Mouse (Mus musculus): ENCODE results near the gene Ahnak2. TPM values are rescaled to one million over a fixed set of nuclear protein-coding genes. Genes with fewer than 3 reads are reported as not detected.

The Ahnak2 gene
- polyA plus RNA-seq, 1 experiment: 24.4 TPM

DNA sequence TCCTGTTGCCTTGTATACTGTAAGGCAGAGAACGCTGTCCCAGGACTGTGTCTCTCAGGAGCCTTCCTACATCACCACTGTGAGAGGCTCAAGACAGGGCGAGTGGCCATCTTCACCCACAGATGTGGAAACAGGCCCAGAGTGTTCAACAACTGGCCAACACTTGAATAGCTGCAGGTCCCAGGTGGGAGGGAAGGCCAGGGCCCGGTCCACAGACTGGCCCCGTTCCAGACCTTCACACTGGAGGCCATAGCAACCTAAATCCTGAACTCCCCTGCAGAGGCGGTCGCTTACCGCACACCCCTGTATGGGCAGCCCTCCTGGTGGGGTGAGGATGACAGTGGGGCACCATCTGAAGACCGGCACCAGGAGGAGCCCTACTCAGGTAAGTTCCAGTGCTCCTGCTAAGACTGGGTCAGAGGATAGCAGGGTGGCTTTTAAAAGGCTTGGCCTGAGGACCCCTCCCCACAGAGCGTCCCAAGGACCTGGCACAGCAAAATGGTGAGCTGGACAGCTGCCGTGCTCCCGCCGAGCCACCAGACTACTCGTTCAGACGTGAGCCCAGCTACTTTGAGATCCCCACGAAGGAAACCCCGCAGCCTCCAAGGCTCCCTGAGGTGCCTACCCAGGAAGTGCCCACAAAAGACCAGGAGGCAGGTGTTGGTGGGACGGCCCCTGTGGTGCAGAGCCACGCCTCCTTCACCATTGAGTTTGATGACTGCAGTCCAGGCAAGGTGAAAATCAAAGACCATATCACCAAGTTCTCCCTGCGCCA is 67.4 kb downstream of the Ahnak2 start:
- Histone ChIP-seq H3K4me3 (no peak overlapping the region), H3K36me3 (ENCODE audit: control insufficient read depth, insufficient read depth) (peaks cover 4% of the 10 kb centered on the region), H3K4me2 (ENCODE audit: low read depth) (no peak overlapping the region), H3ac (ENCODE audit: control insufficient read depth, insufficient read length) (no peak overlapping the region), H3K79me2 (ENCODE audit: control insufficient read depth, insufficient read depth) (no peaks in the 10 kb centered on the region), H3K27me3 (ENCODE audit: control insufficient read depth, insufficient read depth, insufficient read length) (no peaks in the 10 kb centered on the region)
- no peak for TF ChIP-seq MAX (IDR thresholded peaks at IDR 0.05; ENCODE audit: low read depth)
- TF ChIP-seq TCF12 (IDR thresholded peaks at IDR 0.05; ENCODE audit: insufficient read depth, poor library complexity, severe bottlenecking): no peak
- no peak for TF ChIP-seq CEBPB (IDR thresholded peaks at IDR 0.05; ENCODE audit: insufficient read depth, poor library complexity, severe bottlenecking)
- TF ChIP-seq SRF (IDR thresholded peaks at IDR 0.05; ENCODE audit: control insufficient read depth, insufficient read length, low read depth): no peak
- TF ChIP-seq TCF3 (IDR thresholded peaks at IDR 0.05; ENCODE audit: insufficient read length, low read depth): no peak
- TF ChIP-seq POLR2A (IDR thresholded peaks at IDR 0.05; ENCODE audit: insufficient read length, low read depth): no peak
- no peak for TF ChIP-seq E2F4 (IDR thresholded peaks at IDR 0.05; ENCODE audit: insufficient read depth)
- TF ChIP-seq POLR2AphosphoS2 (IDR thresholded peaks at IDR 0.05; ENCODE audit: insufficient read length, low read depth): no peak
- no peak for TF ChIP-seq USF1 (IDR thresholded peaks at IDR 0.05; ENCODE audit: low read depth)

DNA sequence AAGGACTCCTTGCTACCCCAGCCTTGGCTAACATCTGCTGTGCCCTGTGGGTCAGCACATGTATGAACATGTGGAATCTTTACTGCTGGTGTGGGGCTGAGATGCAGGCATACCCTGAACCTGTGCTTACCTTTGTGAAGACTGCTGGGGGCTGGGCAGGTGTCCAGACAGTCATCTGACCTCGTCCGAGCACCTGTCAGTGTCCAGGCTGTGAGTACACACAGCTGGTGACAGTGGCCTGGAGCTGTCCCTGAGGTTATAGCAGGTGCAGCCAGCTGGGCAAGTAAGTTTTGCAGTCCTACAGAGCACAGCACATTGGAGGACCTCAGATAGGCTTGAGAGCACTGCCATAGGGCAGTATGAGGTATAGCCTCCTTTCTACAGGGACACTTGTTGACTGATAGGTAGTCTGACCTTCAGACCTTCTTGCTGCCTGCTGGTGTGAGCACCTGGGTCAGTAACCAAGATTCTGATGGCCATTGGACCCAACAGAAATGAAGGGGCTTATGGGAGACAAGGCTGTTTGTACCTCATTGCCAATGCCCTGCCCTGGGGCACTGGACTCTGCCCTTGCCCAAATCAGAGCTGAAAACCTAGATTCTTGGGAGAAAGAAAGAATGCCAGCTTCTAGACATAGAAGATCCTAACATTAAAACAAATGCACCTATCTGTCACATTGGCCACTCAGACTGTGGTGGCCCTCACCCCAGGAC is 68.2 kb downstream of the Ahnak2 start:
- peak in 1 of 3 experiments; percentile 20 for TF ChIP-seq MYOG (IDR thresholded peaks at IDR 0.05; ENCODE audit: control insufficient read depth in 1 of 3, insufficient read depth in 1 of 3, insufficient read length in 2 of 3, low read depth in 2 of 3)
- TF ChIP-seq MYOD1 (IDR thresholded peaks at IDR 0.05; ENCODE audit: control insufficient read depth in 1 of 3, insufficient read length in 2 of 3, low read depth in 2 of 3): peak in 2 of 3 experiments; percentile 32 to 51
- TF ChIP-seq POLR2AphosphoS2 (IDR thresholded peaks at IDR 0.05; ENCODE audit: insufficient read length, low read depth): no peak
- H3K27me3 ChIP-seq (ENCODE audit: control insufficient read depth, insufficient read depth, insufficient read length): no peaks in the 10 kb centered on the region
- H3K4me2 ChIP-seq (ENCODE audit: low read depth): no peak overlapping the region
- H3K36me3 ChIP-seq (ENCODE audit: control insufficient read depth, insufficient read depth): peaks cover 4% of the 10 kb centered on the region
- no peak overlapping the region for H3ac ChIP-seq (ENCODE audit: control insufficient read depth, insufficient read length)
- no peaks in the 10 kb centered on the region for H3K79me2 ChIP-seq (ENCODE audit: control insufficient read depth, insufficient read depth)
- H3K4me3 ChIP-seq: no peak overlapping the region

DNA sequence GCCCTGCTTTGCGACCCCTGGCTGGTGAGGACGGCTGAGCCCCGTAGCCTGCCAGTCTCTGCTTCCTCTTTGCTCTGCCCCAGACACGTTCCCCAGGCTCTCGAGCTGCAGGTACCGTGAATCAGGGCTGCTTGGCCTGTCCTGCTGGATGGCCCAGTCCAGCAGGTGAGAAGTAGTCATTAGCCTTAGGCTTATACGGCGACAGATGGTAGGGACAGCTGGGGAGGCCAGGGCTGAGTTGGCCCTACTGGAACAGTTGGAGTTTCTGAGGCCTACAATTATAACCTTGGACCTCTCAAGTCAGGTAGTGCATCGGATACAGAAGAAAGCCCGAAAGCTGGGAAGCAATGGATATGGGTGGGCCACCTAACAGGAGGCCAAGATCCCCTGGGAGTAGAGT is 69.9 kb downstream of the Ahnak2 start:
- Histone ChIP-seq H3K4me3 (no peak overlapping the region), H3K36me3 (ENCODE audit: control insufficient read depth, insufficient read depth) (peaks cover 4% of the 10 kb centered on the region), H3K27me3 (ENCODE audit: control insufficient read depth, insufficient read depth, insufficient read length) (no peaks in the 10 kb centered on the region), H3K79me2 (ENCODE audit: control insufficient read depth, insufficient read depth) (no peaks in the 10 kb centered on the region), H3ac (ENCODE audit: control insufficient read depth, insufficient read length) (no peak overlapping the region), H3K4me2 (ENCODE audit: low read depth) (no peak overlapping the region)
- TF ChIP-seq MYOD1 (IDR thresholded peaks at IDR 0.05; ENCODE audit: control insufficient read depth in 1 of 3, insufficient read length in 2 of 3, low read depth in 2 of 3) (peak in 2 of 3 experiments; percentile 11 to 28), E2F4 (IDR thresholded peaks at IDR 0.05; ENCODE audit: insufficient read depth) (no peak), TCF12 (IDR thresholded peaks at IDR 0.05; ENCODE audit: insufficient read depth, poor library complexity, severe bottlenecking) (no peak), MAX (IDR thresholded peaks at IDR 0.05; ENCODE audit: low read depth) (no peak)

DNA sequence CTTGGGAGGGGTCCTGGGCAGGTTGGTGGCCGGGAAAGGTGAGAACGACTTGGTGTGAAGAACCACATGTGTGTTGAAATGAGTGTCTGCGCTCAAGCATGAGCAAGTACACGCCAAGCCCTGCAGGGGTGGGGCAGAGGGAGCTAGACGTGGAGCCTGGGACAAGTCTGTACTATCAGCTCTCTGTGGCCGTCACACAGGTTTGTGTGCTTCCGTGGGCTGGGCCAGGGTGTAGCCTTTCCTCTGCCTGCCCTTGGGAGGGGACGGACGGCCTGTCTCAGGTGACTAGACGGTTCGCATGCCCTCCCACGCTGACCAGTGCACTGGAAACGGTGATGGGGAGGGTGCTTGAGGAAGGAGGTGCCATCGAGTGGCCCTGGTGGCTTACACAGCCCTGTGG is 71.6 kb downstream of the Ahnak2 start:
- Histone ChIP-seq H3K36me3 (ENCODE audit: control insufficient read depth, insufficient read depth) (peaks cover 4% of the 10 kb centered on the region), H3K79me2 (ENCODE audit: control insufficient read depth, insufficient read depth) (no peaks in the 10 kb centered on the region), H3K4me3 (no peak overlapping the region), H3K4me2 (ENCODE audit: low read depth) (no peak overlapping the region), H3ac (ENCODE audit: control insufficient read depth, insufficient read length) (no peak overlapping the region), H3K27me3 (ENCODE audit: control insufficient read depth, insufficient read depth, insufficient read length) (no peaks in the 10 kb centered on the region)
- TF ChIP-seq MAX (IDR thresholded peaks at IDR 0.05; ENCODE audit: low read depth): no peak
- TF ChIP-seq USF1 (IDR thresholded peaks at IDR 0.05; ENCODE audit: low read depth): no peak
- no peak for TF ChIP-seq CEBPB (IDR thresholded peaks at IDR 0.05; ENCODE audit: insufficient read depth, poor library complexity, severe bottlenecking)
- TF ChIP-seq REST (IDR thresholded peaks at IDR 0.05; ENCODE audit: insufficient read depth, insufficient read length): no peak
- no peak for TF ChIP-seq TCF3 (IDR thresholded peaks at IDR 0.05; ENCODE audit: insufficient read length, low read depth)
- no peak for TF ChIP-seq POLR2AphosphoS2 (IDR thresholded peaks at IDR 0.05; ENCODE audit: insufficient read length, low read depth)
- TF ChIP-seq SRF (IDR thresholded peaks at IDR 0.05; ENCODE audit: control insufficient read depth, insufficient read length, low read depth): no peak
- TF ChIP-seq POLR2A (IDR thresholded peaks at IDR 0.05; ENCODE audit: insufficient read length, low read depth): no peak
- no peak for TF ChIP-seq MYOG (IDR thresholded peaks at IDR 0.05; ENCODE audit: control insufficient read depth in 1 of 3, insufficient read depth in 1 of 3, insufficient read length in 2 of 3, low read depth in 2 of 3)
- TF ChIP-seq E2F4 (IDR thresholded peaks at IDR 0.05; ENCODE audit: insufficient read depth): no peak
- no peak for TF ChIP-seq MYOD1 (IDR thresholded peaks at IDR 0.05; ENCODE audit: control insufficient read depth in 1 of 3, insufficient read length in 2 of 3, low read depth in 2 of 3)
- no peak for TF ChIP-seq TCF12 (IDR thresholded peaks at IDR 0.05; ENCODE audit: insufficient read depth, poor library complexity, severe bottlenecking)

DNA sequence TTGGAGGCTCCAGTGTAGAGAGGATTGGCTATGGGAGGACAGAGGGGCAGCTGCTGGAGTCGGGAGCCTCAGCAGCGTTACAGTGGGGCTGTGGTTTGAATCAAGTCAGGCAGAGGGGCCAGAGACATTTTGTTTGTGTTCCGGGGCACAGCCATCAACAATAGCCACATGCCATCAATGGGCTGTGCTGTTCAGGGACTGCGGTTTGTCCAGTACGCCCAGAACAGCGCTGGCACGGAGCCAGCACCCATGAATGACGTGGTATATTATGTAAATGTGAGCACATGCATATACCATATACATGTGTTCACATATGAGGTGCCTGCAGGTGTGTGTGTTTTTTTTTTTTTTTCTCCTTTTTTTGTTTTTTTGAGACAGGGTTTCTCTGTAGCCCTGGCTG is 74.7 kb downstream of the Ahnak2 start:
- no peak overlapping the region for H3K4me3 ChIP-seq
- H3K36me3 ChIP-seq (ENCODE audit: control insufficient read depth, insufficient read depth): no peaks in the 10 kb centered on the region
- H3K79me2 ChIP-seq (ENCODE audit: control insufficient read depth, insufficient read depth): peaks cover 5% of the 10 kb centered on the region
- no peaks in the 10 kb centered on the region for H3K27me3 ChIP-seq (ENCODE audit: control insufficient read depth, insufficient read depth, insufficient read length)
- no peak overlapping the region for H3ac ChIP-seq (ENCODE audit: control insufficient read depth, insufficient read length)
- peak overlapping the region; percentile 50 for H3K4me2 ChIP-seq (ENCODE audit: low read depth)
- TF ChIP-seq MAX (IDR thresholded peaks at IDR 0.05; ENCODE audit: low read depth): no peak
- no peak for TF ChIP-seq TCF3 (IDR thresholded peaks at IDR 0.05; ENCODE audit: insufficient read length, low read depth)
- TF ChIP-seq POLR2AphosphoS2 (IDR thresholded peaks at IDR 0.05; ENCODE audit: insufficient read length, low read depth): no peak
- TF ChIP-seq SRF (IDR thresholded peaks at IDR 0.05; ENCODE audit: control insufficient read depth, insufficient read length, low read depth): no peak
- TF ChIP-seq USF1 (IDR thresholded peaks at IDR 0.05; ENCODE audit: low read depth): no peak
- no peak for TF ChIP-seq MYOD1 (IDR thresholded peaks at IDR 0.05; ENCODE audit: control insufficient read depth in 1 of 3, insufficient read length in 2 of 3, low read depth in 2 of 3)
- TF ChIP-seq E2F4 (IDR thresholded peaks at IDR 0.05; ENCODE audit: insufficient read depth): no peak
- no peak for TF ChIP-seq POLR2A (IDR thresholded peaks at IDR 0.05; ENCODE audit: insufficient read length, low read depth)
- TF ChIP-seq TCF12 (IDR thresholded peaks at IDR 0.05; ENCODE audit: insufficient read depth, poor library complexity, severe bottlenecking): no peak
- TF ChIP-seq MYOG (IDR thresholded peaks at IDR 0.05; ENCODE audit: control insufficient read depth in 1 of 3, insufficient read depth in 1 of 3, insufficient read length in 2 of 3, low read depth in 2 of 3): no peak
- no peak for TF ChIP-seq CEBPB (IDR thresholded peaks at IDR 0.05; ENCODE audit: insufficient read depth, poor library complexity, severe bottlenecking)
- TF ChIP-seq REST (IDR thresholded peaks at IDR 0.05; ENCODE audit: insufficient read depth, insufficient read length): no peak
